Mouse (Mus musculus): ENCODE data around the gene Hmgcll1.

Hmgcll1 gene

DNA sequence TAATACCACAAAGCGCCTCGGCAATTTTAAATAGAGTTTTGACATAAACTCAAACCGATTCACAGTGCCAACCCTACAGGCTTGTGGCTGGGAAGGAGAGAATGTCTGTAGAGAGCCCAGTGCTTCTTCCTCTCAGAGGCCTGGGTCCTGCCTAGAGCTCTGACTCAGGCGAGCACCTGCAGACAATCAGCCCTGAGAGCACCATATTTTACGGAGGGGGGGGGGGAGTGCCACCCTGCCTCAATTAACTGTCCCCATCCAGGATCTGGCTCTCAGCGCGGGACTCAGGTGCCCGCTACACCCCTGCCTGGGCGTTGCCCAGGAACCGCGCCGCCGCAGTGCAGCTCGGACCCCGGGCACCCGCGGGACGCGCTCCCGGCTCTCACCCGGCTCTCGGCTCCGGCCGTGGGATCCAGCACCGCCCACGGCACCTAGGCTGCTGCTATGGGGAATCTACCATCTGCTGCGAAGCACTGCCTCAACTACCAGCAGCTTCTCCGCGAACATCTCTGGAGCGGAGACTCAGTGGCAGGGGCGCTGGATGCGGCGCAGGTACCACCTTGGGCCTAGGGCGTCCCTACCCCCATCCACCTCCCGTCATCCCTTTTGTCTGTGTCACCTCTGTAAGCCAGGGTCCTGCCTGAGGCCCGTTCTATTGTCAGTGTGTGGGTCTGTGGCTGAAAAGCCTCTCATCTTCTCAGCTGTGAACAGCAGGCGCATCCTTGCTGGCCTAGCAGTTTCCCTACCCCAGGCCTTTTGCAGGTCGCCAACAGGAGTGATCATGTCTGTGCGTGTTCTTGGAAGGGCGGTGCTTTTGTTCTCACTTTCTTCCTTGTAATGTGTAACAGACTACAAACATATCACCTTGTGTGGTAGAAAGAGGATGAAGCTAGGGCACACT, at the start of gene Hmgcll1:
TSS of gene Hmgcll1 (plus strand) at position 225 of the 901 bp plus-strand sequence.
- no peak for DNase-seq (ENCODE audit: low read depth)

DNA sequence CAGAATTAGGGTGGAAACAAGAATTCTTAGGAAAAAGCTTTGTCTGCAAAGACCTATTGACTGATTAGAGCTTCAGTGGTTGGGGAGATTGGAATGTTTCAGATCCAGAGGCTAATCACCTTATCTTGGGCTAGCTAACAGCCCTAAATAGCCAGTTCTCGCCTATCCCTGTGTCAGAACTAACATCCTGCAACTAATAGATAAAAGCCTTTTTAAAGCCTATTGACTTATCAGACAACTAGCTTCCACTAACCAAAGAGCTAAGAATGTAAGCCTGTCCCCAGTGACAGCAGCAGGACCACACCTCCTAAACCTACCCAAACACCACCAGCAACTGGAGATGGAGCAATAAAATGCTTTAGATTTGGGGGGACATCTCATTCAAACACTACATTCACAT, 34.6 kb upstream of the Hmgcll1 start:
- no peak for DNase-seq (ENCODE audit: low read depth)

DNA sequence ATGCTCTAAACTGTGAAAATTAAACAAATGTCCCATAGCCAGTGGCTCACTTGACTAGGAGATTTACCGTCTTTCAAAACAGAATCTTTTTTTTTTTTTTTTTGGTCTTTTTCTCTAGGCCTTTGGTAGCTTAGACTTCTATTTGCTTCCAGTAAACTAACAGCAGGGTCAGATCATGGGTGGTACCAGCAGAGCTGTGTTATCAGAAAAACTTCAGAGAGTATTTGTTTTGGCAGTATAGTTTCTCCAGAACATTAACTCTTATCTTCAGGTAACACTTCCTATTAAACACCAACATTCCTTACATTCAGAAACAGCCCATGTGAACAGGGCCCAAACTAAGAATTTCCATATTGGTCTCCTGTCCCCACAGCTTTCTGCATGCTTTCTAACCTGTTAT, 33.5 kb upstream of the Hmgcll1 start:
- no peak for DNase-seq (ENCODE audit: low read depth)

- no peak for DNase-seq (ENCODE audit: low read depth)
Observed at GRCm38 (mm10) chr9:75989491-75989890, 25.2 kb upstream of the Hmgcll1 start.

DNA sequence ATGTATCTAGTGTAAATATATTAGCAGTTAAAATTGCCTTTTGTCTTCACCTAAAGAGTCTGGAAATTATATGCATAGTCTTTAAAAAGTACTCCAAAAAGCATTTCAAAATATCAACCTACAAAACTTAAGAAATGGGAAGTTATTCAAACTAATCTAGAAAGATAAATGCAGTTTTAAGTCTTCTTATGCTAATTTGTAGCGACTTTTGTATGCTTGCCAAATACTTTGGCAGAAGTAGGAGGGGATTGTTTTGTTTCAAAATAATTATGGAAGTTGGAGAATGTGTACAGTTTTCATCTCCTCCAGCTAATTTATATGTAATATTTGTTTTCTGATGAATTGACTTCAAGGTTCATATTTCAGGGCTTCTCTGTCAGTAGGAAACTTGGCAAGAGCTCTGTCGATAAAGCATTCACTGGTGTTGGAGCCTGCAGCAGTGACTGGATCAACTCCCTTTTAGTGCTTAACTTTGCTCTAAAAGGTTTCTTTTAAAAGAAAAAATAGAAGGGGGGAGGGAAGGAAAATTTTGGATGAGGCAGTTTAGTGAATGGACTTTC, 15.8 kb upstream of the Hmgcll1 start:
- DNase-seq (ENCODE audit: low read depth): no peak

DNA sequence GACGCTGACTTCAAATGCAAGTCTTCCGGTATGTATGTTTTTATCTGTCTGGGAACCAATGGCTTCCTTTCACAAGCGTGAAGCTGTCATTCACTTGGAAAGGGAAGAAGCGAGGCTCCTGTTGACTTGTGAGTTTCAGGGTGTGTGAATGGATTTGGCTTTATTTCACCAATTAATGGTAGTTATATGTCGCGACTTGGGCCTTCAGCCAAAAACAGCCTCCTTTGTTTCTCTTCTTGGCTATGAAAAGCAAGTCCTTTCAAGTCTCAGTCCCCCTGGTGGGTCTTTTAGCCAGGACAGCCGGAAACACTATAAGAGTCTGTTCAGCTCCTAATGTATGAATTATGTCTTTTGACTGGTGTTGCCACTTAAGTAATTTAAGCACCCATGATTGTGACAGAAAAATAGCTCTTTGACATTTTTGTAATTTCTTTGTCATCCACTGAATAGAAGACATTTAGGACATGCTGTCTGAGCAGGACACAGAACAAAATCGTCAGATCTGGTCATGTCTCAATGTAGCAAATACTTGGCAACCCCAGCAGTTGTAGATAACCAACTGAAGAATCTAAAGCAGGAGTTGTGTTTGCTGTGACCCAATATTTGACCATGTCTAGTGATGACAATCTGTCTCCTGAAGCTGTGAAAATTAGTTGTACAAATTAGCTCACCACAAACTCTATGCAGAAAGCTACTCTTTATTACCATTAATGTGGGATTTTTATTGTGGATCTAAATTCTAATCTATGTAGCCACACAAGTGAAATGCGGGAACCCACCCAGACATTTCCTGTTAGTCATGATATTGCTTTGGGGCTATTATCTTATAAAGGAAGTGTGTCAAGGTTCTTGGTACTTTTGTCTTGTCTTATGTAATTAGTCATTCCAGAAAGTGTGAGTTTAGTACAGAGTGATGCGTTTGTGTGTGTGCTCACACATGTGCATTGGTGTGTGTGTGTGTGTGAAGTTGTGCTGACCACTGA, 13.5 kb upstream of the Hmgcll1 start:
- no peak for DNase-seq (ENCODE audit: low read depth)

- no peak for DNase-seq (ENCODE audit: low read depth)
Observed at GRCm38 (mm10) chr9:76003066-76003465, 11.6 kb upstream of the Hmgcll1 start.

DNA sequence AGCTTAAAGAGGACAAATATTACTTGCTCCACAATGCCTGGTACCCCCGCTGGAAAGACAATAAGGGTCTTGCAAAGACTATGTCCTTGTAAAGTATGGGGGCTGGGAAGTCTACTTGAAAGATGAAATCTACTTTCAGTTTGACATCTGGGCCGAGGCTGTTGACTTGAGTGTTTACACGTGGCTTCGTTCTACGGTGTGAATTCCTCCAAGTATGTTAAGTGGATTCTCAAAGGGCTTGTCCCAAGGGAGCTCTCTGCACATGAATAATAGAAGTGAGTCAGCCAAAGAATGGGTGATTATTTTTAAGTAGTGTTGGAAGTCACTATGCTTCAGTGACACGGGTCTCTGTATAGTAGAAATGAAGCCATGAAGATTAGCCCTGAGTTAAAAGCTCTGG, 11.0 kb upstream of the Hmgcll1 start:
- no peak for DNase-seq (ENCODE audit: low read depth)

DNA sequence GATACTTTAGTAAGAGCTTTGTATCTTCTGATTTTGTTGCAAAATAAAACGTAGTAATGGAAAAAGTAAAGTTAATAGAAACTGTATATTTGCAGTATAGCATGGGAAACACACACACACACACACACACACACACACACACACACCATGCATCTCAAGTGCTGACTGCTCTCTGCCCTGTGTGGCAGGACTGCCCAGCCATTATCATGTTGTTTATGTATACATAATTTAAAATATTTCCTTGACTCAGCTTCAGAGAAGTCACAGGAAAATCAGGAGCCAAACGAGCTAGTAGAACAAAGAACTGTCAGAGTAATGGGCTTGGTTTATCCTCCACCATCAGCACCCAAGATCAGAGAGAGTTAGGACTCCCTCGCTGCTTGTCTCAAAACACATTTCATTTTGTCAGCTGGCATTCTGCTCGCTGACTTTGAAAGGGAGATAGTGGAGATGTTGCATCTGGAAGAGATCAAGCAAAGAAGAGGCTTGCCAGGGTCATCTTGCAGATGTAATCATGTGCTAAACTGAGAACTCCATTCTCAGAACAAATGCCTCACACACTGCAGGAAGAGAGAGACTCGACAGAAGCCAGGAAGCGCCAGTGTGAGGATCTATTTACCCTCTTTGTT, 7.2 kb upstream of the Hmgcll1 start:
- no peak for DNase-seq (ENCODE audit: low read depth)

GRCm38 (mm10) chr9:76013789-76014188, 866 bp upstream of the Hmgcll1 start:
- DNase-seq (ENCODE audit: low read depth): no peak

DNA sequence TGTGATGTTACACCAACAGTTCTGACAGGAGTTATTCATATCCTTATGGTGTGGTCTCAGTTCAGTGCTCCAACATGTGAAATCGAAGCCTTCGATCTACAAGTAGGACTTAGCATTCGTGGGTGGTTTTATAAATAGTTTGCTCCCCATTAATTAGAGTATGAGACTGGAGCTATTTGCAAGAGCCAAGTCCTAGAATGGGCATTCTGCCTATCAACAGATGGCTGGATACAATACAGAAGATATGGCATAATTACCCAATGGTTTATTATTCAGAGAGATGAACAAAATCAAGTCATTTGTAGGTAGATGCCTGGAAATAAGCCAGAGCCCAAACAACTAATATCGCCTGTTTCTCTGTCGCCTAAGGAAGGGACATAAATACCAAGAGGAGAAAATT, 1.3 kb downstream of the Hmgcll1 start:
- no peak for DNase-seq (ENCODE audit: low read depth)

GRCm38 (mm10) chr9:76016506-76016905, 1.9 kb downstream of the Hmgcll1 start:
- DNase-seq (ENCODE audit: low read depth): no peak

DNA sequence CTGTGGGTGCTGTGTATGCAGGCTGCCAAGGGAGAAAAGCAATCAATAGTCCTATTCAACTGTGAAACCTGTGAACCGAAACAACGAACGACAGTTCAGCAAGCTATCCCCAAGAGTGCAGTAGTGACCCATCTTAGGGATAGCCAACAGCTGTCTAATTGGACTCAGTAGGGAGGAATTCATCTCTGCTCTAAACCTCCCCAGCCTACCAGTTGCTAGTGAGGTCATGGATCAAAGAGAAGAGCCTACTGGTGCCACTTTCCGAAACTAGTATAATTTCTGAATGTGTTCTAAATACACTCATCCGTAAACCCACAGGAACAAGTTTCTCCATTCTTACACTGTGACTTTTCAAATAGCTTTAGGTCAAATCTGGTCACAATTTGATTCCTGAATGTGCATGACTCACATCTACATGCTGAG, 8.9 kb downstream of the Hmgcll1 start:
- no peak for DNase-seq (ENCODE audit: low read depth)

DNA sequence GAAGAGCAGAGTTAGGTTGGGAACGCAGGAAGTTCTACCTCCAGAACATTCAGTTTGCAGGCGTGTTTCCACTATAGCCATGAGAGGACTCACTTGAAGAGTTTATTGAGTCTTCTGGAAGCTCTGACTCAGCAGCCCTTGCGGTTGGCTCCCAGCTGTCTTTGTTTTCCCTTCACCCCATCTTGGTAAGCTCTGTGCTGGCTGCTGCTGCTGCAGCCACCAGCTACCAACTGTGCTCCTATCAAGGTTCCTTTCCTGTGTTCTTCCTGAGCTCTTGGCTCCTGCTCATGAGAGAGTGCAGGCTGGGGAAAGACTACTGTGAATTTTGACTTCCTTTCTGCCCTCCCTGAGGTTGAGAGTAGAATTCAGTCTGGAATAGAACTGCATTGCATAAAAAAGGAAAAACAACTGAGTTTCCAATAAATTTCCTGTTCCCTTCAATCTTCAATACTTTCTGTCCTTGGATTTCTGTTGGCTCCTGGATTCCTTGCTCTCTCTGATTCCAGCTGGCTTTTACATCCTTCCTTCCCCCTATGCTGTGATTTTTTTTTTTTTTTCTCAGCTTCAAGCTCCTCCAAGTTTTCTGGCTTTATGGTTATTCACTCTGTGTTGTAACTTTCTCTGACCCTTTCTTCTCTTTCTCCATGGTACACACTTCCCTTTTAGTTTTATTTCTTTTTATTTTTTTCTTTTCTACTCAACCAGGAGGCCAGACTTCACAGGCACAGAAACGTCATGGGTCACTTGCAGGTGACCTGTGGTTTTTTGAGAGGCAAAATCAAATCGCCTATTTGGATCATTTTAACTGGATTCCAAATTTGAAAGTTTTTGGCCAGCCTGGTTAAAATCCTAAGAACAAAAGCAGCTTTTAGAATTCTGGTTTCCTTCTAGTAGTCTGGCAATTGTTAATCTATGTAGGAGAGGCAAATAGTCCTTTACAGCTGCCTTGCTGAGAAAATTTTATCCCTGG, 9.9 kb downstream of the Hmgcll1 start:
- no peak for DNase-seq (ENCODE audit: low read depth)

DNA sequence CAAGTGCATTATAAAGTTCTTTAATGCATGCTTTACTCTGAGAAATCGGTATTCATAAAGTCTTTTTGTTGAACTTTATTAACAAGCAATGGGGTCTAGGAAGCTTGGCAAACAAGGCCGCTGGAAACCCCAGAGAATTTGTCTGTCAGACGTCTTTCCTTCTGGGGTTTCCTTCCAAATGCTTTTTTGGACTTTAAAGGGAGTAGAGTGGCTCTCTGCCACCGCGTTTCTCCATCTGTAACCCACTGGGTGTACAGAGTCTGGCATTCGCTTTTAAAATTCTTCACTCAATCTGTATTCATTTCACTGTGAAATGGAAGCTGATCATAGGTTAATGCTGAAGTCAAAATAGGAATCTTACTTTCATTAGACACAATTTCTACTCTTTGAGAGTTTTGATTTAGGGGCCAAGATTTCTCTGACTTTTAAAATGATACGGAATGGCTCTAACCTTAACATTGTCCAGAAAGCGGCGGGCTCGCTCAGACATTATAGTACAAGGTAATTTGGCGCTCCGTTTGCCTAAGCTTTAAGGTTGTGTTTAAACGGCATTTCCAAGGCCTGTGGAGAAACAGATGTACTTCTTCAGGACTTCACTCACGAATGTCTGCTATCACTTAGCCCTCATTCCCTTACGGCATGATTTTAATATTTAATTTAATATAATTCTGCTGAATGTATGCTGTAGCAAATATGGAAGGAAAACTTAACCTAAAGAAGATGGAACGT, 15.0 kb downstream of the Hmgcll1 start:
- DNase-seq (ENCODE audit: low read depth): no peak

DNA sequence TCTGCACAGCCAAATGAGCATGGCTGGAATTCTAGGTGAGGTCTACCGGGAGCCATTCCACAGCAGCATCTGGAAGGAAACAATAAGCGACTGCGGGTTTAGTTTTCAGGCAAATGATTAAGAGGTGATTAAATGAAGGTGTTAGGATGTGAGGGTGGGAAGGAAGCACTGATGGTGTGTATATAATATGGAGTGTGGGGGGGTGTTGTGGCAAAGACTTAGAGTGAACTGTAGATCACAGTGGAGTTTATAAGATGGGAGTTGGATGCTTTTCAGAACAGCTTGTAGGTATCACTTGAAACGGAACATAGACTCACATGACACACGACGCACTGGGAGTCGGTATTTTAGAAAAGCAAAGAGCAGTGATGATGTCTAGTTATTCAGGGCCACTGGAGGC, 20.4 kb downstream of the Hmgcll1 start:
- no peak for DNase-seq (ENCODE audit: low read depth)

DNA sequence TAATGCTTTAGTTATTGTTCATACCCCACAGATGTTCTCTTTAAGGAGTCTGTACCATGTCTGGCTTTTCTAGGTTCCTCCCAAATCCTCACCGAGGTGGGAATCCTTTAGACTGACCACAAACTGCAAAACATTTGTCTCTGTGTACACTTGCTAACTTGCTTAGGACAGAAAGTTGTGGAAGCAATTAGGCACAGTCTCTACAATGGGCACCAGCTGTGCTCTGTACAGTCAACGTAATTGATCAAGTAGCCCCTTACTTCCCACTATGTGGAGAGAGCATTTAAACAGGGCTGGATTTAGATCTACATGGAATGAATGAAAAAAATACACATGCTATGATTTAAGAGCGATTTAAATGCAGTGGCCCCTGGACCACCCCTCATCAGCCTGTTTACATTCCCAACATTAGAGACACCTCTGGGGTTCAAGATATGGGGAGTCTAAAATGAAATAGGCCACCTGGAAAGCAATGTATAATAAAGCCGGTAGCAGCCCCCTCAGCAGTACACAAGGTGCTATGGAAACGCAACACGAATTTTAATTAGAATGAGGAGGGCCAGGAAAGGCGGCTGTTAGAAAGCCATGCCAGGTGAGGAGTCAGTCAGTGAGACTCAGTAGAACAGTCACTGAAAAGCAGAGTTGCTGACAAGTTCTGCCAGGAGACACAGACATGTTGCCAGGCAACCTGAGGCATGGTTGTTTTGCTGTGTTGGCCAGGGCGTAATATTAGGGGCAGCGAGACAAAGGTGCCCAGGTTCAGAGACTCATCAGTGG, 23.9 kb downstream of the Hmgcll1 start:
- DNase-seq (ENCODE audit: low read depth): no peak

GRCm38 (mm10) chr9:76039711-76040110, 25.1 kb downstream of the Hmgcll1 start:
- no peak for DNase-seq (ENCODE audit: low read depth)

DNA sequence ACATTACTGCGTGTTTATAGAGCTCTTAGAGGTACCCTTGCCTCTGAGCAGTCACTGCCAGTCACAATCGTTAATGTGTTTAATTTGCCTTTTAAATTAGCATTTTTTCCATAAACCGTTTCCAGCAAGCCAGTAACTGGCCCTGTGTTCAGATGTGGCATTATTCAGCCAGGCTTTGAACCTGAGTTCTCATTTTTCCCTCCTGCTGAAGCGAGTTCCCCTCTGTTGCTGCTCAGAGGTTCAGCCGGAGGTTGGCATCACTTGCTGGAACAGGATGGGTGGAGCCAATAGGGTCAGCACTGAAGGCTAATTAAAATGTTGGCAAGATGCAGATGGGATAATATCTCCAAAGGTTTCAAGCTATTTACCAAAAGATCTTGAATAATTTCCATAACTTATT, 28.7 kb downstream of the Hmgcll1 start:
- no peak for DNase-seq (ENCODE audit: low read depth)
